Mouse (Mus musculus): ENCODE data around the gene Olfr132. TPM values are rescaled to one million over a fixed set of nuclear protein-coding genes. Genes with fewer than 3 reads are reported as not detected.

Gene Olfr132
- not detected for polyA plus RNA-seq (2017; shearing (Covaris generic))

DNA sequence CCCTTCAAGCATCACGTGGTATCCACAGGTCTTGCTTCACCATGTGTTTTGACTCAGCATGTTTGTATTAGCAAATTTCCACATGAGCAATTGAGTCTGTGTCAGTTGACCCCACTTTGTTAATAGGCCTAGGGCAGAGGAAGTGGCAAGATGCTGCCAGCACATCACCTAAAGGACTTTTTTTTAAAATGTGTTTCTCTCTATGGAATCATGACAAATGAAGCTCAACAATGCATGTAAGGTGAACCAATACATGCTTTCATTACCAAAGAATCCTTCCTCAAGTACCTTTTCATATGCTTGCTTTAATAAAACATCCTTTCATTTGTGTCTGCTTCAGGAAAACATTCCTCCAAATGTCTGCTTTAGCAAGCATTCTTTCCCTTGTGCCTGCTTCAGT lies at the start of gene Olfr132:
TSS of gene Olfr132 (minus strand) at position 101 of the 400 bp plus-strand sequence.

DNA sequence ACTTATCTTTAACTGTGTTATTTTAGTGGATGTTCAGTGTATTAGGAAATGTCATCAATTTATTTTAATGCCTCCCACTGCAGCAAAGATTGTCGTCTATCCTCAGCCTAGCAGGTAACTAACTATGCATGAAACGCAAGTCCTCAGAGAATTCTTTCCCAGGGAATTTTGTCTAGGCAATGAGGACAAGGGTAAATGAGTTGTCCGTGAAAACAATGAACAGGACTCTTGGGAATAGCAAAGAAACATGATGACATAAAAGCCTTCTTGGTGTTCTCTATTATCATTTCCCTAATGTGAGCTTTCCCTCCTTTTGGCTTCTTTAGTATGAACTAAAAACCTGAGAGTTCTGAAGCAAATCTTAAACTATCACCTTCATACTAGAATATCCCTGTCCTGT lies 36.8 kb upstream of the Olfr132 start, which contains the start of gene Olfr134:
TSS of gene Olfr134 (plus strand) at position 301 of the 400 bp plus-strand sequence.

DNA sequence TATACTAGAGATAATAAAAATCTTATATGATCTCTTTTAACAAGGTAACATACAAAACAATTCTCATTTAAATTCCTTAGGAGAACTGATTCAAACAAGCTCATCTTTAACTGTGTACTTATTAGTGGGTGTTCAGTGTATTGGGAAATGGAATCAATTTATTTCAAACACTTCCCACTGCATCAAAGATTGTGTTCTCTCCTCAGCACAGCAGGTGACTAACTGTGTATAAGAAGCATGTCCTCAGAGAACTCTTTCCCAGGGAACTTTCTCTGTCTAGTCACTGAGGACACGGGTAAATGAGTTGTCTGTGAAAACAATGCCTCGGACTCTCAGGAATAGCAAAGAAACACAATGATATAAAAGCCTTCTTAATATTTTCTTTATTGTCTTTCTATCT lies 10.7 kb upstream of the Olfr132 start, which contains the start of gene Olfr133:
TSS of gene Olfr133 (plus strand) at position 301 of the 400 bp plus-strand sequence.

DNA sequence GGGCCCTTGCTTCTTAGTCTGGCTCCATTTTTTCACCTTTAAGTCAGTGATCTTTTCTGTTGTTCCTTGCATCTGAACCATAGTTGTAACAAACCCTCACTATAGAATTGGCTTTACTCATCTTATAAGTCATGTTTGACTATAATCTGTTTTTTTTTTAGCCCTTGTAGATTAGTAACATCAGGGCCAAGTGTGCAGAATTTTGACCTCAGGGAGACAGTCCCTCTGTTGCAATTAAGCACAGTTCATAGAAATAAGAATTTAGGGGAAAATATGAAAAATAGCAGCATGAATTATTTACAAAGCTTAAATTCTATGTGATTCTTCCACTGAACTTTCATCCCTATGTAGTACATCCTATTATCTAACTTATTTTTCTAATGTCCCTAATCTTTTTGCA lies 45.7 kb downstream of the Olfr132 start, which contains the start of gene Olfr131:
TSS of gene Olfr131 (minus strand) at position 101 of the 400 bp plus-strand sequence.

Other genes with a start within 250 kb of the Olfr132 start
- gene Olfr127, start 234.1 kb downstream of the Olfr132 start, polyA plus RNA-seq (2017; shearing (Covaris generic)) = not detected
- gene Olfr128, start 214.0 kb downstream of the Olfr132 start, polyA plus RNA-seq (2017; shearing (Covaris generic)) = not detected
- gene Olfr761, start 181.4 kb downstream of the Olfr132 start, polyA plus RNA-seq (2017; shearing (Covaris generic)) = not detected
- not detected for gene Olfr129, start 74.4 kb downstream of the Olfr132 start, polyA plus RNA-seq (2017; shearing (Covaris generic))
- gene Olfr130, start 70.6 kb downstream of the Olfr132 start, polyA plus RNA-seq (2017; shearing (Covaris generic)) = not detected
- gene Olfr131, start 45.8 kb downstream of the Olfr132 start, polyA plus RNA-seq (2017; shearing (Covaris generic)) = not detected
- not detected for gene Olfr133, start 10.8 kb upstream of the Olfr132 start, polyA plus RNA-seq (2017; shearing (Covaris generic))
- not detected for gene Olfr134, start 36.9 kb upstream of the Olfr132 start, polyA plus RNA-seq (2017; shearing (Covaris generic))
- gene Olfr135, start 69.8 kb upstream of the Olfr132 start, polyA plus RNA-seq (2017; shearing (Covaris generic)) = not detected
- gene Olfr138, start 126.5 kb upstream of the Olfr132 start, polyA plus RNA-seq (2017; shearing (Covaris generic)) = not detected
- not detected for gene Olfr137, start 173.0 kb upstream of the Olfr132 start, polyA plus RNA-seq (2017; shearing (Covaris generic))
- gene Olfr136, start 195.3 kb upstream of the Olfr132 start, polyA plus RNA-seq (2017; shearing (Covaris generic)) = not detected